Mouse (Mus musculus) gastrocnemius, adult 2 months (tissue): ENCODE measurements around the gene Cst6. TPM values are rescaled to one million over a fixed set of nuclear protein-coding genes. Genes with fewer than 3 reads are reported as not detected.
A peak's percentile ranks its signal among the peaks of the same experiment; 100 is the strongest.
"Not testable (repeated sequence)": the region's sequence is repeated elsewhere in the genome, so short reads cannot be mapped to it uniquely, and the experiment has no call there.

Source experiments
- DNase-seq: peaks from one replicate; pipeline ENCODE4 v3.0.0; 2022
- H3K27ac ChIP-seq: fragments of 200-600 bp; 2 replicates; pipeline ENCODE4 v1.8.1; 2022; ENCODE audit warnings: mild to moderate bottlenecking
- H3K4me3 ChIP-seq: fragments of 200-600 bp; 2 replicates; pipeline ENCODE4 v1.8.1; 2022; ENCODE audit warnings: mild to moderate bottlenecking, moderate library complexity
- CTCF ChIP-seq: fragments of 200-600 bp; IDR thresholded peaks from 2 replicates; pipeline ENCODE4 v1.8.1; 2022; ENCODE audit warnings: antibody characterized with exemption, mild to moderate bottlenecking, moderate library complexity
- intact Hi-C: fragments of 180-260 bp; cut with DNase I; formaldehyde crosslinking; loops from one replicate; pipeline ENCODE4 v1.15.1; 2025
- long read RNA-seq, 2 experiments: library from polyadenylated mRNA; stranded (forward); transcript quantifications; one replicate each; pipeline ENCODE4 v2.0.0; 2021
- total RNA-seq, 2 experiments: library from RNA; stranded (reverse); gene quantifications; 2 replicates each; pipeline ENCODE4 v1.2.3; 2021

The Cst6 gene
- 10 to 100 TPM; 27.5 to 44.2 TPM for total RNA-seq
- long read RNA-seq, experiment 1, transcript Cst6-201 (3 exons, 3,951 nt) = major isoform, 15 of 16 reads
- long read RNA-seq, experiment 1, partial matches to known transcripts = 0 of 16 reads
- long read RNA-seq, experiment 1, other reads (novel, unspliced or antisense) = 0 of 16 reads
- long read RNA-seq, experiment 2, transcript Cst6-201 (3 exons, 3,951 nt) = major isoform, 30 of 32 reads
- long read RNA-seq, experiment 2, partial matches to known transcripts = 1 of 32 reads
- long read RNA-seq, experiment 2, other reads (novel, unspliced or antisense) = 0 of 32 reads

DNA sequence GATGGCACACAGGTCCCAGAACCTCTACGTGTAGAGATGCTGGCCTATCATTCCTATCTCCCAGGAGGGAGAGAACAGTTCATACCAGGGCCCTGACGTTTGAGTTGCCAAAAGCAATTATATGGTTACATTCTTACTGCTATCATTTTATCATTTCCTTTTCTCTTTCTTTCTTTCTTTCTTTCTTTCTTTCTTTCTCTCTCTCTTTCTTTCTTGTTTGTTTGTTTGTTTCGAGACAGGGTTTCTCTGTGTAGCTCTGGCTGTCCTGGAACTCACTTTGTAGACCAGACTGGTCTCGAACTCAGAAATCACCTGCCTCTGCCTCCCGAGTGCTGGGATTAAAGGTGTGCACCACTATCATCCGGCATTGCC, at the start of gene Cst6:
Gene Cst6, minus strand, starts transcription at position 73 of the 372 bp plus-strand sequence.
- intact Hi-C loops = not testable (repeated sequence)

DNA sequence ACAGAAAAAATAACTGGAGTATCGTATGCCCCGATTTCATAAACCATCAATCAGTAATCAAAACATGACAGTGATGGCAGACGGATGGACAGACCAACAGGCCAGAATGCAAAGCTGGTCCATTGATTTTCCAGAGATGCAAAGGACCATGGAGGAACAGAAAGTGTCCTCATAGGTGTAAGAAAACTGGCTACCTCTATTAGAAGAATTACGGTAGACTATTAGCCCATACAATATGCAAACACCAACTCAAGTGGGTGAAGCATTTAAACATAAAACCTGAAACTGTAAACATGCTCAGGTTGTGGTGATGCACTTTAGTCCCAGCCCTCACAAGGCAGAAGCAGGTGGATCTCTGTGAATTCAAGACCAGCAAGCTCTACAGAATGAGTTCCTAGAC, 46.0 kb upstream of the Cst6 start:
- intact Hi-C loops = no loop called here
- Histone ChIP-seq H3K27ac (no peak overlapping the region), H3K4me3 (no peak overlapping the region)
- no peak for TF ChIP-seq CTCF
- no peak for DNase-seq

More for the DNA sequence above, at the start of gene Cst6:
- not testable (repeated sequence) for DNase-seq
- peak within 1 kb of the TSS; percentile 83 for H3K27ac ChIP-seq
- H3K4me3 ChIP-seq = peak within 1 kb of the TSS; percentile 76

DNA sequence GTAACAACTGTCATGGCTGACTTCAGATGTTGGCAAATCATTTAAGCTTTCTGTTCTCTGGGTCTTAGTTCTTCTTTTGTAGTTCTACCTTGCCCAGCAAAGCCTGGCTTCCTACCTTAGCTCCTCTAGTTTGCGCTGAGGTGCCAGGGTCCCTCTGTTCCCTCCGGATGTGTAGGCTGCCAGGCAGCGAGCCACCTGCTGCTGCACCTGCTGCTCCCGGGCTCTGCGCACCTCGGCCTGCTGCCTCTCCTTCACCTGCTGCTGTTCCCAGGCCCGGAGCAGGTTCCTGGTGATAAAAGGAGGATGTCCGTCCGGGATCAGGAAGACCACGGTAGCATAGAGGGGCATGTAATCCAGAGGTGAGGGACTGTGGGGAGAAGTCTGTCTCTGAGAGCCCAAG, 44.8 kb upstream of the Cst6 start:
- no peak for DNase-seq
- H3K27ac ChIP-seq = no peak overlapping the region
- no peak overlapping the region for H3K4me3 ChIP-seq
- TF ChIP-seq CTCF = no peak
- intact Hi-C loops = no loop called here

DNA sequence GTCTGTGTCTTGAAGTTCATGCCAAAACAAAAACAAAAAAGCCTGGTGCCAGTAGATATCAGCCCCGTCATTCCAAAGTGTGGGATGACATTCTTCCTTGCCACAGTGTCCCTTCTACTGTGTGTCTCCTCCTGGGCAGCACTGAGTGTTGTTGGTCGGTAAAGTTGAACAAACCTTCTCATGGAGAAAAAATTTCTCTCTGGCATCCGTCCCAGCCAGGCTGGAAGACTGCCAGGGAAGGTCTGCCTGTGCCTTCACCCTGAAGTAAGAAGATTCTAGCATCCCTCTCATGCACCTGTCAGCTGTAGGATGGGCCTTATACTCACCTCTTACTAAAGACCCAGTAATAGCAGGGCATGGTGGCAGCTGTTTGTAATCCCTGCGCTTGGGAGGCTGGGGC, 43.5 kb upstream of the Cst6 start:
- intact Hi-C loops = no loop called here
- Histone ChIP-seq H3K4me3 (no peak overlapping the region), H3K27ac (no peak overlapping the region)
- DNase-seq = no peak
- TF ChIP-seq CTCF = no peak

DNA sequence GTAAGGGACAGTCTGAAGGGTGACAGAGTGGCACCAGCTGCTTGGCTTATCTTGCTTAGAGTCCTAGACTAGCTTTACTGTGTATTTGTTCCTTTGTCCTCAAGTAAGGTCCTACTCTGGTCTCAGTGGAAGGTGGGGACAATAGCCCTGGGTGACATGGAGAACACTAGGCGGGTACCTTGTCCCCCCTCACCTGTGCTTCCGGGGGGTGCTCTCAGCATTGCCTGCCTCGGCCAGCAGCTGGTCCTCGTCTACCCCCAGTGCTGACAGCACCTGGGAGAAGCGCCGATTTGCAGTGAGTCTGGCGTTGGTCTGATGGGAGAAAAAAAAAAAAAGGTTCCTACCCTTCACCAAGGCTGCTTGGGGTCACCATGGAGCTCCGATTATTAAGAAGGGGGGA, 41.0 kb upstream of the Cst6 start:
- no peak for TF ChIP-seq CTCF
- peak overlapping the region; percentile 86 for H3K4me3 ChIP-seq
- H3K27ac ChIP-seq = peak overlapping the region; percentile 94; the same call in 1 of the 2 replicates
- intact Hi-C loops = no loop called here
- no peak for DNase-seq

DNA sequence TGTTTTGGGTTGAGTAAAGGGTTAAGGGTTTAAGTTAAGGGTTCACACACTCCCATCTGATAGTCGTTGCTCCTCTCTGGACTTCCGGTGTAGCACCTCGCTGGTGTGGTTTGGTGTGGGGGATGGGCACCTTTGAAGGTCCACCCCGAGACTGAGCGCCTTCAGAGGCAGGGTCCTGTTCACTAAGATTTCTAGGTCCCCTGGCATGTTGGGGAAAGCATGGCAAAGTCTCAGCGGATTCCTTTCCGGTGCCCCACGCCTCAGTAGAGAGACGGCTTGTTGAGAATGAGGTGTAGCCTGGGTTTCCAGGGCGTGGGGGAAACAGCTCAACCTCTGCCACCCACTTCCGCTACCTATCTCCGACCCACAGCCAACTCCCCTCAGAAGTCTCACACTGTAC, 40.3 kb upstream of the Cst6 start:
- peak overlapping the region; percentile 94 for H3K27ac ChIP-seq
- peak overlapping the region; percentile 86 for H3K4me3 ChIP-seq
- intact Hi-C loops = no loop called here
- no peak for DNase-seq
- no peak for TF ChIP-seq CTCF

DNA sequence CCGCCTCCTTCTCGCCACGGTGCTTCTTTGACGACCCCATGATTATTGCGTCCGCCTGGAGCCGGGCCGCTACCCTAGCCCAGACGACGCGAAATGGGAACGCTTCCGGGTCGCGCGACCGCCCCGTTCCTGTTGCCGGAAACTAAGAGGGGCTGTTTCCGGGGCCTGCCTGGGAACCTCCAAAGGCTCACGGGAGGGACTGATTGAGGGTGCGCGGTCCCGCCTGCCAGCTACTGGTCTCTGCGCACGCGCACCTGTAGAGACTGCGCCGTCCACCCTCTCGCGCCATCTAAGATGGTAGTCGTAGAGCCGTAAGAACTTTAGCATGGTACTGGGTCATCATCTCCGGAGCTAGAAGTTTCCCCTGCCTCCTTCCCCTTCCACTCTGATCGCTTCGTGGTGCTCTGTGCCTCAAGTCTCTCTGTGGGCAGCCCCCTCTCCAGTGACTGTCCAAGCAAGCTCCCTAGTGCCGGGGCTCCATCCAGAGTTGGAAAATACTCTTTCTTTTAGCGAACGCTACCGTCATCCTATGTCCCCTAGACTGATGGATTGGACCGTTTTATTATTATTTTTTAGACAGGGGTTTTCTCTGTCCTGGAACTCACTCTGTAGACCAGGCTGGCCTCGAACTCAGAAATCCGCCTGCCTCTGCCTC, 39.3 kb upstream of the Cst6 start, which contains the start of gene Sart1:
Gene Sart1, minus strand, starts transcription at position 116 of the 655 bp plus-strand sequence.
- H3K4me3 ChIP-seq = peak within 1 kb of the TSS; percentile 86
- intact Hi-C loops = loop anchor here (1.0 kb wide), 1 partner anchor 22 kb away; the partner anchor contains the start of gene Eif1ad
- peak; percentile 98 for DNase-seq
- TF ChIP-seq CTCF = no peak
- peak within 1 kb of the TSS; percentile 94 for H3K27ac ChIP-seq

DNA sequence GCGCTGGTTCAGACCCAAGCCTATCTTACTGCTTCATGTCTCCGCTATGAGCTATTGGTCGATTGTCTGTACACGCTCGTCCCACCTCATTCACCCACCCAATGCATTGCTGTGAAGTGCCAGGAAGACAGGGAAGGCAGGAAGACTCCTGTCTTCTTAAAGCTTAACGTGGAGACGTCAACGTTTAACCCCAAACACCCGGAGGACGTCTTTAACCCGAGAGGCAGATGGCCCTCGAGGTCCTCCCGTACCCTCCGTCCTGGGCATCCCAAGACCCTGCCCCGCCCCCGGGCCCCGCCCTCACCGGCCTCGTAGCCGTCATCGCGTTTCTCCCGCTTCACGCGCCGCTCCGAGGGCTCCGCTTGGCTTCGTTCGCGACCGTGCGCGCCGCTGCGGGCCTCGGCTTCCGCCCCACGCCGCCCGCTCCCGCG, 38.7 kb upstream of the Cst6 start:
- intact Hi-C loops = loop anchor here (1.0 kb wide), 1 partner anchor 22 kb away; the partner anchor contains the start of gene Eif1ad
- H3K27ac ChIP-seq = peak overlapping the region; percentile 94
- H3K4me3 ChIP-seq = peak overlapping the region; percentile 86
- peak; percentile 47 for DNase-seq
- TF ChIP-seq CTCF = no peak

DNA sequence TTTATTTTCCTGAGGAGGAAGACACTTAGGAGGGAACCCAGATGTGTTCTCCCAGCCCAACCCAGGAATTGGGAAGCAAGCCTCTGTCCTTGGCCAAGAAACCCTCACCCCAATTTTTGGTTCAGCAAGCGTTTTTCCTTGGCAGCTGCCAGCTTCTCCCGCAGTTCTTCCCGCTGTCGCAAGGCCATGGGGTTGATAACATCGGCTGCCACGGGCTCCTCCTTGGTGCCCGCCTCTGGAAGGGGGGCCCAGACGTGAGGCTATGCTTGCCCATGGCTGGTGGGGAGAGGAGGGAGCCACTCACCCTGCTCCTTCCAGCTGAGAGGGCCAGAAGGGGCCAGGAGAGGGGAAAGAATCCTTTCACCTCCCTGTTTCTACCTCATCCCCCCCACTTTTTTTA, 35.3 kb upstream of the Cst6 start:
- Histone ChIP-seq H3K4me3 (no peak overlapping the region), H3K27ac (no peak overlapping the region)
- intact Hi-C loops = no loop called here
- DNase-seq = no peak
- TF ChIP-seq CTCF = no peak

DNA sequence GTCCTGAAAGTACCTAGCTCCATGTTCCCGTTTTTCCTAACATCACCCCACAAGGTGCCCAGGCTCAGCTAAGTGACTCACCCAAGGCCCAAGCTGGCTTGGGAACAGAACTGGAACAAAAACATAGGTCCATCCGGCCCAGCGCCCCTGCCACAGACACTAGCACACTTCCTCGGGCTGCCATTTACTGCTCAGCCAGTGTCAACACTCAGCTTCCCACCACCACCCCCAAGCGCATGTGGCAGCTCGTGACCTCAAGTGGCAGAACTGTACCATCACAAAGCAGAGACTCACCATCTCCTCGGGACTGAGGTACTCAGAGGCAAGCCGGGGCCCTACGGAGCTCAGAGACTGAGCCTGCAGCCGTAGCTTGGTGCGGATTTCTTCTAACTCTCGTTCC, 34.0 kb upstream of the Cst6 start:
- intact Hi-C loops = no loop called here
- TF ChIP-seq CTCF = no peak

DNA sequence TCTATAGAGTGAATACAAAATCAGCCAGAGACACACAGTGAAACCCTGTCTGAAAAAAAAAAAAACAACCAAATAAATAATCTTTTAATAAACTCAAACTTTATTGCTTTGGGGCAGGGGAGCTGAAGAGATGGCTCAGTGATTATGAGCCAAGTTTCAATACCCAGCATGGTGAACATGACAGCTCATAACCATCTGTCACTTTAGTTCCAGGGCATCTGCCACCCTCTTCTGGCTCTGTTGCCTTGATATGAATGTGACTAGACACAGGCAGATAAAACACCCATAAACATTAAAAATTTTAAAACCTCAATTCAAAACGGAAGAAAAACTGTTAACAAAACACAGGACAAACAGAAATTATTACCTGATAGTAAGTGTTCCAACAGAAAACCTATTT, 28.1 kb upstream of the Cst6 start:
- no peak for DNase-seq
- no peak for TF ChIP-seq CTCF
- Histone ChIP-seq H3K4me3 (no peak overlapping the region), H3K27ac (no peak overlapping the region)
- intact Hi-C loops = no loop called here

More for the DNA sequence above, 34.0 kb upstream of the Cst6 start:
- DNase-seq = no peak
- H3K27ac ChIP-seq = no peak overlapping the region
- no peak overlapping the region for H3K4me3 ChIP-seq

DNA sequence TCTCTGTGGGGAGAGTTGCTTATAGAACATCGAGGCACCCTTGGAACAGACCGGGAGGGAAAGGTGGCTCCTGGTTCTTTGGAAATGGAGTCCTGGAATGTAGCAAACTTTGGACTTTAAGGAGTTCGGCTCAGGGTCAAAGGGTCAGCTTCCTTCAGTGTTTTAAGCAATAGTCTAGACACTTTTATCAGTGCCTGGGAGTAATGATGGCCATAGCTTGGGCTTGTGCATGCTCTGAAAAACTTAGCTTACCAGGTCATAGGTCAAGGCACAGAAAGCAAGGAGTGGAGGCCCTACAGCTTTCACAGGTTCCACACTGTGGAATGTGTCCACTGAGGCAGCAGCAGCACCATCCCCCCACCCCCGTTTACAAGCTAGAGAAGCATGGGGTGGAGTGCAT, 25.4 kb upstream of the Cst6 start:
- TF ChIP-seq CTCF = no peak
- DNase-seq = no peak
- intact Hi-C loops = no loop called here
- H3K4me3 ChIP-seq = no peak overlapping the region
- H3K27ac ChIP-seq = no peak overlapping the region

DNA sequence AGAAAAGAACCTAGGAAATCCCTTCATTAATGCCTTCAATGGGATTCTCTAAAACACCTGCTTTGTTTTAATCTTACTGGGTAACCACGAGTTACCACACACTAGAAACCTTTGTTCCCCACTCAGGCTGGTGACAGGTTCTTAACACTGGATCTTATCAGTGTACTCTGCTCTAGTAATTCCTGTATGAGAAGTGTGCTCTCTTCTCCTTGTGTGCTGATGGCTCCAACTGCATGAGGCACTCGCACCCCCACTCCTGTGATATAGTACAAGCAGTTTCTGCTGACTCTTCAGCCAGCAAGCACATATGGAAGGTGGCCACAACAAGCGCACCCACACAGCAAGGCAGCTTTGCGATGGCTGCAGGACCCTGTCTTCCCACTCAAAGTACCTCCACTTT, 24.8 kb upstream of the Cst6 start:
- Histone ChIP-seq H3K27ac (no peak overlapping the region), H3K4me3 (no peak overlapping the region)
- intact Hi-C loops = no loop called here
- DNase-seq = no peak
- TF ChIP-seq CTCF = no peak
